Mouse (Mus musculus): ENCODE measurements around the gene Ska3. TPM values are rescaled to one million over a fixed set of nuclear protein-coding genes. Genes with fewer than 3 reads are reported as not detected.
A peak's percentile ranks its signal among the peaks of the same experiment; 100 is the strongest.
"Not testable (repeated sequence)": the region's sequence is repeated elsewhere in the genome, so short reads cannot be mapped to it uniquely, and the experiment has no call there.

The Ska3 gene
- polyA plus RNA-seq, 1 experiment from 2014 or later = 42.7 TPM

GRCm38 (mm10) chr14:57852961-57853360 lies 27.0 kb upstream of the Ska3 start:
- no peaks in the 10 kb centered on the region for H3K9me3 ChIP-seq (ENCODE audit: control insufficient read depth, low read length)
- peaks cover 2% of the 10 kb centered on the region; the same call in 1 of the 2 replicates for H3K36me3 ChIP-seq (ENCODE audit: control insufficient read depth, insufficient read depth, low read length)
- H3K27me3 ChIP-seq (replicated peaks; ENCODE audit: control insufficient read depth, insufficient read depth, low read length) = no peaks in the 10 kb centered on the region
- WGBS = 84% methylated on average over 2 of the region's 2 CpGs
- H3K4me3 ChIP-seq (ENCODE audit: low read depth, low read length) = no peak overlapping the region
- H3K9ac ChIP-seq (ENCODE audit: low read depth, low read length) = no peak overlapping the region
- DNase-seq (ENCODE audit: low spot score) (no peak), ATAC-seq (replicated peaks; ENCODE audit: low FRiP score) (no peak)
- H3K27ac ChIP-seq (ENCODE audit: low read depth, low read length) = no peak overlapping the region
- H3K4me1 ChIP-seq (replicated peaks; ENCODE audit: control insufficient read depth, insufficient read depth, low read length) = no peaks in the 10 kb centered on the region
- H3K4me2 ChIP-seq = no peak overlapping the region

DNA sequence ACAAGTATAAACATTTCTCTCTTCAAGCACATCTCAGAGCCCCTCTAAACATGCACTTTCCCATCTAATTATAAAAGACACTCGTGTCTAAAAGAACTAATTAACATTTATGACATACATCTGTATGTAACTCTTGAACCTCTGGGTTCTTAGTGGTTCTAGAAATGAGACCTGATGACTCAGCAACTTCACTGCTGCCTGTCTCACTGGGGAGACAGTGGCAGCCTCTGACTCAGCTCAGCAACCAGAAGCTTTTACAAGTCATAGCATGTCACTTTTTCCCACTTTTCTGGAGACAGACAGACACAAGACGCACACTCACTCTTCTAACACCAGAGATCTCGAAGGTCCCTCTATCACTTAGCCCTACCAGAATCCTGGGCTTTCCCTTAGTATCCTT lies 24.3 kb upstream of the Ska3 start:
- Histone ChIP-seq H3K4me3 (ENCODE audit: low read depth, low read length) (no peak overlapping the region), H3K27ac (ENCODE audit: low read depth, low read length) (no peak overlapping the region), H3K4me2 (no peak overlapping the region), H3K4me1 (replicated peaks; ENCODE audit: control insufficient read depth, insufficient read depth, low read length) (no peaks in the 10 kb centered on the region), H3K36me3 (ENCODE audit: control insufficient read depth, insufficient read depth, low read length) (no peaks in the 10 kb centered on the region), H3K9me3 (ENCODE audit: control insufficient read depth, low read length) (no peaks in the 10 kb centered on the region), H3K9ac (ENCODE audit: low read depth, low read length) (no peak overlapping the region), H3K27me3 (replicated peaks; ENCODE audit: control insufficient read depth, insufficient read depth, low read length) (no peaks in the 10 kb centered on the region)
- WGBS = 83% methylated on average over 3 of the region's 3 CpGs
- DNase-seq (ENCODE audit: low spot score) (no peak), ATAC-seq (replicated peaks; ENCODE audit: low FRiP score) (no peak)

GRCm38 (mm10) chr14:57848646-57849045 lies 22.7 kb upstream of the Ska3 start:
- Histone ChIP-seq H3K9me3 (ENCODE audit: control insufficient read depth, low read length) (no peaks in the 10 kb centered on the region), H3K4me1 (replicated peaks; ENCODE audit: control insufficient read depth, insufficient read depth, low read length) (no peaks in the 10 kb centered on the region), H3K9ac (ENCODE audit: low read depth, low read length) (no peak overlapping the region), H3K4me3 (ENCODE audit: low read depth, low read length) (no peak overlapping the region), H3K36me3 (ENCODE audit: control insufficient read depth, insufficient read depth, low read length) (no peaks in the 10 kb centered on the region), H3K27me3 (replicated peaks; ENCODE audit: control insufficient read depth, insufficient read depth, low read length) (no peaks in the 10 kb centered on the region), H3K27ac (ENCODE audit: low read depth, low read length) (no peak overlapping the region), H3K4me2 (no peak overlapping the region)
- ATAC-seq (replicated peaks; ENCODE audit: low FRiP score) (no peak), DNase-seq (ENCODE audit: low spot score) (no peak)
- 96% methylated on average over 2 of the region's 2 CpGs for WGBS

DNA sequence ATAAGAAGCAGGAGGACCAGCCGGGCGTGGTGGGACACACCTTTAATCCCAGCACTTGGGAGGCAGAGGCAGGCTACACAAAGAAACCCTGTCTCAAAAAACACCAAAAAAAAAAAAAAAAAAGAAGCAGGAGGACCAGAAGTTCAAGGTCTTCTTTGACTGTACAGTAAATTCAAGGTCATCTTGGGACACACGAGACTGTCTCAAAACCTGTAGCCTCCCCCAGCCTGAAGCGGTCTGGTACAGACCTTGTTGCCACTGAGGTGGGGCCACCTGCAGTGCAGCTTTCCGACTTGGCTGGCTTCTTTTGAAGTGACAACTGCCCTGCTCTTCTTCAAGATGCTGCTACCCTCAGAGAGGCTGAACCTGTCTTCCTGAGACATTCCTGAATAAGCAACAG lies 22.1 kb upstream of the Ska3 start:
- H3K9ac ChIP-seq (ENCODE audit: low read depth, low read length); H3K9me3 ChIP-seq (ENCODE audit: control insufficient read depth, low read length); H3K4me1 ChIP-seq (replicated peaks; ENCODE audit: control insufficient read depth, insufficient read depth, low read length); ATAC-seq (replicated peaks; ENCODE audit: low FRiP score); H3K27ac ChIP-seq (ENCODE audit: low read depth, low read length); H3K36me3 ChIP-seq (ENCODE audit: control insufficient read depth, insufficient read depth, low read length); H3K4me2 ChIP-seq; DNase-seq (ENCODE audit: low spot score); H3K27me3 ChIP-seq (replicated peaks; ENCODE audit: control insufficient read depth, insufficient read depth, low read length); H3K4me3 ChIP-seq (ENCODE audit: low read depth, low read length): not testable (repeated sequence)
- WGBS = 82% methylated on average over 5 of the region's 5 CpGs

DNA sequence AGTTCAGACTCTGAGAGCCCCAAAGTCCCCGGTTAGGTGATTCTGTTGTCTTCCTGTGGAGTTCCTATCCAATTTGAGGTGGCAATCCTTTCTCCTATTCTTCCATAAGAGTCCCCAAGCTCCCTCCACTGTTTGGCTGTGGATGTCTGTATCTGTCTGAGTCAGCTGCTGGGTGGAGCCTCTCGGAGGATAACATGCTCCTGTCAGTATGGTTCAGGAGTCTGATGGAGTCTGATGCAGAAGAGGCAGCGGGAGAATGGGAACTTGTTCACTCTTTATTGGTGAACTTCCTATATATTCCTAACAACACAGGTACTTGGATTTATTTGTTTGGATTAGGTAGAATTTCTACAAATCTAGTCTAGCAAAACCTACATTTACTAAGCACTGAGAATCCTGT lies 18.6 kb upstream of the Ska3 start:
- no peaks in the 10 kb centered on the region for H3K36me3 ChIP-seq (ENCODE audit: control insufficient read depth, insufficient read depth, low read length)
- ATAC-seq (replicated peaks; ENCODE audit: low FRiP score) (no peak), DNase-seq (ENCODE audit: low spot score) (no peak)
- WGBS = 75% methylated on average over 3 of the region's 3 CpGs
- H3K9me3 ChIP-seq (ENCODE audit: control insufficient read depth, low read length) = no peaks in the 10 kb centered on the region
- H3K4me1 ChIP-seq (replicated peaks; ENCODE audit: control insufficient read depth, insufficient read depth, low read length) = no peaks in the 10 kb centered on the region
- H3K27ac ChIP-seq (ENCODE audit: low read depth, low read length) = no peak overlapping the region
- H3K27me3 ChIP-seq (replicated peaks; ENCODE audit: control insufficient read depth, insufficient read depth, low read length) = no peaks in the 10 kb centered on the region
- H3K4me2 ChIP-seq = no peak overlapping the region
- no peak overlapping the region for H3K9ac ChIP-seq (ENCODE audit: low read depth, low read length)
- no peak overlapping the region for H3K4me3 ChIP-seq (ENCODE audit: low read depth, low read length)

DNA sequence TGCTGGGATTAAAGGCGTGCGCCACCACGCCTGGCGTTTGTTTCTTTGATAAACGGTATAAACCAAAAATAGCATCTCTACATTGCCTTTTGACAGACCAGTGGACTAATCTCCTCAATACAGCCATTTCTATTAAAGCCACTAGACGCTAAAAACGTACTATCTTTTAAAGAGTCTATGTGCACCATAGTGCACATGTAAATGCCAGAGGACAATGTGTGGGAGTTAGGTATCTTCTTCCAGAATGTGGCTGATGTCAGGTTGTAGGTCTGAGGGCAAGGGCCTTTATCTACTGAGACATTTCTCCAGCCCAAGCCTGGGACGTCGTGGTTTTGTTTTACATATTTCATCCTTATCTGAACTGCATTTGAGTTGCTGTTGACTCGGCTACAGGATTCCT lies 9.2 kb upstream of the Ska3 start:
- H3K27me3 ChIP-seq (replicated peaks; ENCODE audit: control insufficient read depth, insufficient read depth, low read length) = no peaks in the 10 kb centered on the region
- H3K4me1 ChIP-seq (replicated peaks; ENCODE audit: control insufficient read depth, insufficient read depth, low read length) = 0 out of 2 replicates have a peak, but pooled peaks cover 4% of the 10 kb centered on the region
- no peak overlapping the region for H3K27ac ChIP-seq (ENCODE audit: low read depth, low read length)
- H3K36me3 ChIP-seq (ENCODE audit: control insufficient read depth, insufficient read depth, low read length) = peaks cover 7% of the 10 kb centered on the region
- no peak overlapping the region for H3K9ac ChIP-seq (ENCODE audit: low read depth, low read length)
- H3K9me3 ChIP-seq (ENCODE audit: control insufficient read depth, low read length) = no peaks in the 10 kb centered on the region
- no peak overlapping the region for H3K4me3 ChIP-seq (ENCODE audit: low read depth, low read length)
- 48% methylated on average over 10 of the region's 10 CpGs for WGBS
- ATAC-seq (replicated peaks; ENCODE audit: low FRiP score) (peak; percentile 93), DNase-seq (ENCODE audit: low spot score) (no peak)
- no peak overlapping the region for H3K4me2 ChIP-seq

DNA sequence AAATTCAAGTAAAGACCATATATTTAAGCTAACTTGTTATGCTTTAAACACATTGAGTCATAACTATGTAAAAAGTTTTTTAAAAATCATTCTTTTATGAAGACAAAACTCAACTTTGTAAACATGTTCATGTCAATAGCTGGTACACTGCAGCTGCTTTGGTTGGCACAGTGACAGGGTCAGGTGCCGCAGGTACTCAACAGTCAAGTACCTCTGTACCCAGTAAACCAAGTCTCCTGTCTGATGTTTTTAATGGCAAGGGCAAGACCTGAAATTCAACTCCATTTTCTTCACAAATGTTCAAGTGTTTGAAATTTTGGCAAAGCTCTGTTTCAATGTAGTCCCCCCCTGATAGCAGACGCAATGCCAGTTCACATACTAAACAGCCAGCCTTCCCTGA lies 7.5 kb upstream of the Ska3 start:
- Histone ChIP-seq H3K27me3 (replicated peaks; ENCODE audit: control insufficient read depth, insufficient read depth, low read length) (no peaks in the 10 kb centered on the region), H3K9me3 (ENCODE audit: control insufficient read depth, low read length) (no peaks in the 10 kb centered on the region), H3K9ac (ENCODE audit: low read depth, low read length) (no peak overlapping the region), H3K4me3 (ENCODE audit: low read depth, low read length) (no peak overlapping the region), H3K36me3 (ENCODE audit: control insufficient read depth, insufficient read depth, low read length) (peaks cover 7% of the 10 kb centered on the region), H3K4me2 (no peak overlapping the region), H3K27ac (ENCODE audit: low read depth, low read length) (no peak overlapping the region), H3K4me1 (replicated peaks; ENCODE audit: control insufficient read depth, insufficient read depth, low read length) (0 out of 2 replicates have a peak, but pooled peaks cover 4% of the 10 kb centered on the region)
- 96% methylated on average over 2 of the region's 2 CpGs for WGBS
- DNase-seq (ENCODE audit: low spot score) (no peak), ATAC-seq (replicated peaks; ENCODE audit: low FRiP score) (no peak)

DNA sequence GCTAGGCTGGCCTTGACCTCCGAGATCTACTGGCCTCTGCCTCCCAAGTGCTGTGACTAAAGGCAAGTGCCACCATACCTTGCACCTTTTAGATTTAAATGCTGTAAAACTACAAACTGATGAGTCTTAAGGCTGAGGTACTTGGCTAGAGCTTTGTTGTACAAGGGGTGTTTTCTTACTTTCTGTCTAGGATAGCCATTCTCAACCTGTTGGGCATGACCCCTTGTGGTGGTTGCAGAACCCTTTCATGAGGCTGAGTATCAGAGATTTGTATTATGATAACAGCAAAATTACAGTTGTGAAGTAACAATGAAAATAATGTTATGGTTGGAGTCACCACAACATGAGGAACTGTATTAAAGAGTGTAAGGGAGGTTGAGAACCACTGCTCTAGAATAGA lies 1.3 kb upstream of the Ska3 start:
- no peaks in the 10 kb centered on the region for H3K9me3 ChIP-seq (ENCODE audit: control insufficient read depth, low read length)
- H3K4me3 ChIP-seq (ENCODE audit: low read depth, low read length) = peak overlapping the region; percentile 87
- no peaks in the 10 kb centered on the region for H3K27me3 ChIP-seq (replicated peaks; ENCODE audit: control insufficient read depth, insufficient read depth, low read length)
- H3K4me1 ChIP-seq (replicated peaks; ENCODE audit: control insufficient read depth, insufficient read depth, low read length) = peaks cover 7% of the 10 kb centered on the region; the same call in 1 of the 2 replicates
- H3K27ac ChIP-seq (ENCODE audit: low read depth, low read length) = no peak overlapping the region
- WGBS = 52% methylated on average over 1 of the region's 1 CpGs
- ATAC-seq (replicated peaks; ENCODE audit: low FRiP score) = no peak
- peak overlapping the region; percentile 96 for H3K9ac ChIP-seq (ENCODE audit: low read depth, low read length)
- H3K4me2 ChIP-seq = peak overlapping the region; percentile 73
- H3K36me3 ChIP-seq (ENCODE audit: control insufficient read depth, insufficient read depth, low read length) = 0 out of 2 replicates have a peak, but pooled peaks cover 2% of the 10 kb centered on the region
- no peak for DNase-seq (ENCODE audit: low spot score)

- ATAC-seq (replicated peaks; ENCODE audit: low FRiP score) (0 out of 2 replicates have a peak, but pooled peaks have one; percentile 33), DNase-seq (ENCODE audit: low spot score) (no peak)
- WGBS = 37% methylated on average over 4 of the region's 4 CpGs
- H3K27me3 ChIP-seq (replicated peaks; ENCODE audit: control insufficient read depth, insufficient read depth, low read length) = no peaks in the 10 kb centered on the region
- peaks cover 29% of the 10 kb centered on the region for H3K36me3 ChIP-seq (ENCODE audit: control insufficient read depth, insufficient read depth, low read length)
- H3K4me3 ChIP-seq (ENCODE audit: low read depth, low read length) = no peak overlapping the region
- H3K4me2 ChIP-seq = no peak overlapping the region
- H3K27ac ChIP-seq (ENCODE audit: low read depth, low read length) = no peak overlapping the region
- no peaks in the 10 kb centered on the region for H3K4me1 ChIP-seq (replicated peaks; ENCODE audit: control insufficient read depth, insufficient read depth, low read length)
- H3K9ac ChIP-seq (ENCODE audit: low read depth, low read length) = no peak overlapping the region
- no peaks in the 10 kb centered on the region for H3K9me3 ChIP-seq (ENCODE audit: control insufficient read depth, low read length)
Observed at GRCm38 (mm10) chr14:57820839-57821238, 5.1 kb downstream of the Ska3 start.
